16 mouse cellular contexts compared by ENCODE assay signal in genomic region chr1:189784503-189784902, GRCm38 (mm10). TPM values are rescaled to one million over a fixed set of nuclear protein-coding genes. Genes with fewer than 3 reads are reported as not detected.
DNase-seq lines count a peak whose midpoint lies in the region; ATAC-seq and TF ChIP-seq lines count a peak whose summit lies in the region.
"Had no signal": no experiment of that assay in that cellular context is flagged by ENCODE, and none has a peak within 500 bp of the region (broad histone marks: within the 10 kb centered on the region; RNA-seq: fewer than 3 reads in every experiment).

No protein-coding gene starts in this region.

- no peak overlapping the region for H3K9ac ChIP-seq in kidney, postnatal 0 days (ENCODE audit: low read depth, low read length)
- H3K9ac ChIP-seq in embryonic facial prominence, embryonic 14.5 days (ENCODE audit: low read depth, low read length) = no peak overlapping the region
- H3K9ac ChIP-seq in stomach, embryonic 14.5 days (replicated peaks; ENCODE audit: low read depth, low read length) = no peak overlapping the region
- H3K9ac ChIP-seq: forebrain, postnatal 0 days; heart, embryonic 12.5 days; hindbrain, embryonic 12.5 days; midbrain, embryonic 12.5 days had no signal

- TF ChIP-seq CTCF in kidney, postnatal 0 days (IDR thresholded peaks at IDR 0.05; ENCODE audit: low read depth) = no peak

- no peak for DNase-seq in kidney, postnatal 0 days (ENCODE audit: low spot score)
- no peak for DNase-seq in kidney, adult 9 months
- peak; percentile 63 for DNase-seq in embryonic facial prominence, embryonic 14.5 days (ENCODE audit: low spot score)
- DNase-seq in large intestine, adult 2 months (ENCODE audit: low read depth, low spot score) = peak; percentile 29
- DNase-seq in right cerebral cortex, postnatal 36 days (ENCODE audit: low spot score in 2 of 2) = no peak
- no peak for DNase-seq in gastrocnemius, postnatal 25 days
- DNase-seq: adrenal gland, postnatal 14 days; cerebellum, adult 8-10 months; forebrain, postnatal 0 days; gastrocnemius, postnatal 10 days; kidney, adult 18-20 months; thymus, adult 18-20 months had no signal

- H3K36me3 ChIP-seq in kidney, postnatal 0 days (ENCODE audit: insufficient read depth, low read length) = no peaks in the 10 kb centered on the region
- 0 out of 2 replicates have a peak, but pooled peaks cover 5% of the 10 kb centered on the region for H3K36me3 ChIP-seq in embryonic facial prominence, embryonic 14.5 days (ENCODE audit: control insufficient read depth, insufficient read depth, low read length)
- H3K36me3 ChIP-seq in stomach, embryonic 14.5 days (ENCODE audit: control insufficient read depth, insufficient read depth, low read length) = no peaks in the 10 kb centered on the region; the same call in 1 of the 2 replicates
- H3K36me3 ChIP-seq: hindbrain, embryonic 12.5 days; midbrain, embryonic 12.5 days had no signal

- H3K27ac ChIP-seq in kidney, postnatal 0 days = peak overlapping the region; percentile 80; the same call in 1 of the 2 replicates
- H3K27ac ChIP-seq in embryonic facial prominence, embryonic 14.5 days (replicated peaks; ENCODE audit: low read depth, low read length) = peak overlapping the region; percentile 52; the same call in 1 of the 2 replicates
- no peak overlapping the region for H3K27ac ChIP-seq in stomach, embryonic 14.5 days (ENCODE audit: low read length)
- H3K27ac ChIP-seq: hindbrain, embryonic 12.5 days; midbrain, embryonic 12.5 days had no signal

- H3K4me3 ChIP-seq in kidney, postnatal 0 days (replicated peaks; ENCODE audit: low read depth, low read length) = no peak overlapping the region
- no peak overlapping the region for H3K4me3 ChIP-seq in embryonic facial prominence, embryonic 14.5 days (ENCODE audit: low read depth, low read length)
- no peak overlapping the region for H3K4me3 ChIP-seq in stomach, embryonic 14.5 days (ENCODE audit: low read depth, low read length)
- H3K4me3 ChIP-seq: heart, embryonic 12.5 days; hindbrain, embryonic 12.5 days; midbrain, embryonic 12.5 days had no signal

- H3K9me3 ChIP-seq in kidney, postnatal 0 days (replicated peaks; ENCODE audit: low read length) = no peaks in the 10 kb centered on the region
- H3K9me3 ChIP-seq in embryonic facial prominence, embryonic 14.5 days (ENCODE audit: control insufficient read depth, low read length) = no peaks in the 10 kb centered on the region
- H3K9me3 ChIP-seq in stomach, embryonic 14.5 days (ENCODE audit: control insufficient read depth, low read depth, low read length) = no peaks in the 10 kb centered on the region
- H3K9me3 ChIP-seq: heart, embryonic 12.5 days; hindbrain, embryonic 12.5 days; midbrain, embryonic 12.5 days had no signal

- no peaks in the 10 kb centered on the region for H3K27me3 ChIP-seq in kidney, postnatal 0 days (ENCODE audit: insufficient read depth, low read length)
- no peaks in the 10 kb centered on the region for H3K27me3 ChIP-seq in embryonic facial prominence, embryonic 14.5 days (replicated peaks; ENCODE audit: control insufficient read depth, insufficient read depth, low read length)
- H3K27me3 ChIP-seq in stomach, embryonic 14.5 days (ENCODE audit: control insufficient read depth, insufficient read depth, low read length) = no peaks in the 10 kb centered on the region
- H3K27me3 ChIP-seq: heart, embryonic 12.5 days had no signal

- no peak overlapping the region for H3K4me2 ChIP-seq in kidney, postnatal 0 days (ENCODE audit: low read length)
- no peak overlapping the region for H3K4me2 ChIP-seq in embryonic facial prominence, embryonic 14.5 days (ENCODE audit: low read depth, low read length)
- no peak overlapping the region for H3K4me2 ChIP-seq in stomach, embryonic 14.5 days (replicated peaks; ENCODE audit: low read depth, low read length)
- H3K4me2 ChIP-seq: heart, embryonic 12.5 days; hindbrain, embryonic 12.5 days; midbrain, embryonic 12.5 days had no signal

- H3K4me1 ChIP-seq in kidney, postnatal 0 days (replicated peaks; ENCODE audit: insufficient read depth, low read length) = peaks cover 51% of the 10 kb centered on the region
- peaks cover 17% of the 10 kb centered on the region for H3K4me1 ChIP-seq in embryonic facial prominence, embryonic 14.5 days (ENCODE audit: control insufficient read depth, insufficient read depth, low read length)
- H3K4me1 ChIP-seq in stomach, embryonic 14.5 days (ENCODE audit: control insufficient read depth, insufficient read depth, low read length) = peaks cover 43% of the 10 kb centered on the region

- WGBS in kidney, postnatal 0 days = 46% methylated on average over 7 of the region's 7 CpGs
- WGBS in embryonic facial prominence, embryonic 14.5 days = 59% methylated on average over 7 of the region's 7 CpGs
- WGBS in large intestine, adult 2 months = 24% methylated on average over 7 of the region's 7 CpGs
- 25% methylated on average over 7 of the region's 7 CpGs for WGBS in stomach, embryonic 14.5 days

- no peak for ATAC-seq in kidney, postnatal 0 days (replicated peaks; ENCODE audit: low FRiP score, low read depth)
- ATAC-seq in embryonic facial prominence, embryonic 14.5 days (ENCODE audit: low read depth) = peak; percentile 19; the same call in 1 of the 2 replicates
- peak; percentile 35; the same call in 1 of the 2 replicates for ATAC-seq in stomach, embryonic 14.5 days (ENCODE audit: insufficient number of reproducible peaks, insufficient read depth, low FRiP score, low read depth)
- ATAC-seq: forebrain, postnatal 0 days had no signal

RNA-seq across cellular contexts. Expression of gene Ptpn14, which starts 56.4 kb away (rescaled TPM):
- polyA plus RNA-seq in kidney, postnatal 0 days (2015; fragmentation: Nextera tagmentation; extraction: Ambion mirVana) = 11.1 and 11.6 TPM in 2 replicates
- 12.3 and 12.5 TPM in 2 replicates for polyA plus RNA-seq in embryonic facial prominence, embryonic 14.5 days (2014; fragmentation: Nextera tagmentation; extraction: Ambion mirVana)
- polyA plus RNA-seq in large intestine, adult 2 months (2012; rRNA removed) = 2.1 and 2.5 TPM in 2 replicates
- polyA plus RNA-seq in stomach, embryonic 14.5 days (2014; fragmentation: Nextera tagmentation; extraction: Ambion mirVana) = 11.2 and 14.3 TPM in 2 replicates
- total RNA-seq in gastrocnemius, postnatal 25 days (2021) = 10 to 100 TPM; 10.7 to 13.9 TPM

Comparison
In these comparisons a context has a peak if more than half of its experiments do, and no peak if none do; other contexts are left out.
1. DNase-seq: peak in embryonic facial prominence, embryonic 14.5 days (single experiment) and large intestine, adult 2 months (single experiment); none in kidney, postnatal 0 days (single experiment), kidney, adult 9 months (single experiment), right cerebral cortex, postnatal 36 days (0 of 2) and gastrocnemius, postnatal 25 days (single experiment).